Mouse (Mus musculus) forelimb bud, embryonic 11.5 days (tissue): ENCODE results near the gene Gm10322.

Source experiments
- DNase-seq: peaks from one replicate; pipeline ENCODE4 v3.0.0-alpha.2; 2012; ENCODE audit warnings: low read depth, low spot score

The Gm10322 gene

GRCm38 (mm10) chr10:59602043-59602442 lies 13.8 kb upstream of the Gm10322 start:
- no peak for DNase-seq

GRCm38 (mm10) chr10:59602891-59603290 lies 13.0 kb upstream of the Gm10322 start:
- no peak for DNase-seq

- DNase-seq, result no peak
Observed at GRCm38 (mm10) chr10:59603843-59604242, 12.0 kb upstream of the Gm10322 start.

- no peak for DNase-seq
Observed at GRCm38 (mm10) chr10:59604879-59605464, 10.9 kb upstream of the Gm10322 start.

- DNase-seq, result no peak
Observed at GRCm38 (mm10) chr10:59613276-59613675, 2.6 kb upstream of the Gm10322 start.

GRCm38 (mm10) chr10:59614141-59614540 lies 1.7 kb upstream of the Gm10322 start:
- no peak for DNase-seq

GRCm38 (mm10) chr10:59615411-59615810 lies 452 bp upstream of the Gm10322 start:
- DNase-seq, result no peak

- peak; percentile 95 for DNase-seq
Observed at GRCm38 (mm10) chr10:59616522-59616921, 659 bp downstream of the Gm10322 start, which contains the start of gene Mcu. Mcu (minus strand) TSS chr10:59616692.

- DNase-seq, result no peak
Observed at GRCm38 (mm10) chr10:59617776-59618175, 1.9 kb downstream of the Gm10322 start.

GRCm38 (mm10) chr10:59621355-59621754 lies 5.5 kb downstream of the Gm10322 start:
- DNase-seq, result no peak

- DNase-seq, result no peak
Observed at GRCm38 (mm10) chr10:59623496-59623895, 7.6 kb downstream of the Gm10322 start.

GRCm38 (mm10) chr10:59628641-59629505 lies 13.0 kb downstream of the Gm10322 start:
- no peak for DNase-seq

GRCm38 (mm10) chr10:59629506-59629782 lies 13.6 kb downstream of the Gm10322 start:
- no peak for DNase-seq

GRCm38 (mm10) chr10:59636048-59636447 lies 20.2 kb downstream of the Gm10322 start:
- no peak for DNase-seq

- DNase-seq, result peak; percentile 27
Observed at GRCm38 (mm10) chr10:59636751-59637533, 21.1 kb downstream of the Gm10322 start.

- DNase-seq, result peak; percentile 43
Observed at GRCm38 (mm10) chr10:59637596-59638124, 21.8 kb downstream of the Gm10322 start.

GRCm38 (mm10) chr10:59638576-59638975 lies 22.7 kb downstream of the Gm10322 start:
- DNase-seq, result no peak

GRCm38 (mm10) chr10:59642659-59643377 lies 27.0 kb downstream of the Gm10322 start:
- no peak for DNase-seq

GRCm38 (mm10) chr10:59643645-59644044 lies 27.8 kb downstream of the Gm10322 start:
- DNase-seq, result no peak

- no peak for DNase-seq
Observed at GRCm38 (mm10) chr10:59644710-59645109, 28.8 kb downstream of the Gm10322 start.

- DNase-seq, result no peak
Observed at GRCm38 (mm10) chr10:59645153-59645552, 29.3 kb downstream of the Gm10322 start.
